Mouse (Mus musculus): ENCODE data around the gene Hist1h2bb. TPM values are rescaled to one million over a fixed set of nuclear protein-coding genes. Genes with fewer than 3 reads are reported as not detected.
"Not testable (repeated sequence)": the region's sequence is repeated elsewhere in the genome, so short reads cannot be mapped to it uniquely, and the experiment has no call there.

The Hist1h2bb gene
- polyA plus RNA-seq, 1 experiment from 2014 or later, result 2.6 TPM

DNA sequence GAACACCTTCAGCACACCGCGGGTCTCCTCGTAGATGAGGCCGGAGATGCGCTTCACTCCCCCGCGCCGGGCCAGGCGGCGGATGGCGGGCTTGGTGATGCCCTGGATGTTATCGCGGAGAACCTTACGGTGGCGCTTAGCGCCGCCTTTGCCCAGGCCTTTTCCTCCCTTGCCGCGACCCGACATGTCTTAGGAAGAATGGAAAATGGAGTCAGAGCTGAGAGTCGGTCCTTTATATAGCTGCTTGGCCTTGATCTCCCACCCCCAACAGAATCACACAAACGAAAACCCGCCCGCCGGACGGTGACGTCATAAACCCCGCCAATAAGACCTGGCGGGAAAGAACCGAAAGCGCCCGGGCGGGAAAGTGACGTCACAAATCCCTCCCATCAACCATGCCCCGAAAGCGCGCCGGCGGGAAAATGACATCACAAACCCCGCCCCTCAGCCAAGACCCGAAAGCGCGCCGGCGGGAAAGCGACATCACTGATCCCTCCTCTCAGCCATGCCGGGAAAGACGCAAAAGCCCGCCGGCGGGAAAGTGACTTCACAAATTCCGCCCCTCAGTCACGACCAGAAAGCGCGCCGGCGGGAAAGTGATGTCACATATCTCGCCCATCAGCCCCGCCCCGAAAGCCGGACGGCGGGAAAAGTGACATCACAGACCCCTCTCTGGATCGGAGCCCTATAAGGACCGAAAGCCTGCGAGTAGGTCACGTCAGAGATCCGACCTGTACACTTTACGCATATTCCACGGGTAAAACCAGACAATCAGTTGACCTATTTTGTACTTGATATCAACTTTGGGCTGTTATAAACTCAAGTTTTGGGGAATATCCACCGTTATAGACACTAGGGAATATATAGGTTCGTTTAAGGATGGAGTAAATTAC lies 14.7 kb downstream of the Hist1h2bb start, which contains the start of gene Hist1h4a:
Hist1h4a (minus strand) TSS at position 259 of the 893 bp plus-strand sequence.
- H3K9ac ChIP-seq (replicated peaks; ENCODE audit: low read length), result peak within 1 kb of the TSS; percentile 67
- ATAC-seq (replicated peaks; ENCODE audit: insufficient number of reproducible peaks, low FRiP score, low TSS enrichment, low read depth) (peak; percentile 67), DNase-seq (ENCODE audit: low spot score) (peak; percentile 99)
- peak within 1 kb of the TSS; percentile 67 for H3K4me2 ChIP-seq (ENCODE audit: low read depth, low read length)
- H3K9me3 ChIP-seq (replicated peaks; ENCODE audit: control insufficient read depth, low read length), result no peaks in the 10 kb centered on the region
- H3K4me1 ChIP-seq (ENCODE audit: control insufficient read depth, insufficient read depth, low read length), result no peaks in the 10 kb centered on the region
- no peaks in the 10 kb centered on the region for H3K36me3 ChIP-seq (replicated peaks; ENCODE audit: control insufficient read depth, insufficient read depth, low read depth, low read length)
- WGBS, result 0% methylated on average over 61 of the region's 72 CpGs
- H3K27ac ChIP-seq (replicated peaks; ENCODE audit: low read depth, low read length), result peak within 1 kb of the TSS; percentile 97
- H3K27me3 ChIP-seq (ENCODE audit: control insufficient read depth, insufficient read depth, low read length), result no peaks in the 10 kb centered on the region
- H3K4me3 ChIP-seq (ENCODE audit: low read depth, low read length), result peak within 1 kb of the TSS; percentile 41

DNA sequence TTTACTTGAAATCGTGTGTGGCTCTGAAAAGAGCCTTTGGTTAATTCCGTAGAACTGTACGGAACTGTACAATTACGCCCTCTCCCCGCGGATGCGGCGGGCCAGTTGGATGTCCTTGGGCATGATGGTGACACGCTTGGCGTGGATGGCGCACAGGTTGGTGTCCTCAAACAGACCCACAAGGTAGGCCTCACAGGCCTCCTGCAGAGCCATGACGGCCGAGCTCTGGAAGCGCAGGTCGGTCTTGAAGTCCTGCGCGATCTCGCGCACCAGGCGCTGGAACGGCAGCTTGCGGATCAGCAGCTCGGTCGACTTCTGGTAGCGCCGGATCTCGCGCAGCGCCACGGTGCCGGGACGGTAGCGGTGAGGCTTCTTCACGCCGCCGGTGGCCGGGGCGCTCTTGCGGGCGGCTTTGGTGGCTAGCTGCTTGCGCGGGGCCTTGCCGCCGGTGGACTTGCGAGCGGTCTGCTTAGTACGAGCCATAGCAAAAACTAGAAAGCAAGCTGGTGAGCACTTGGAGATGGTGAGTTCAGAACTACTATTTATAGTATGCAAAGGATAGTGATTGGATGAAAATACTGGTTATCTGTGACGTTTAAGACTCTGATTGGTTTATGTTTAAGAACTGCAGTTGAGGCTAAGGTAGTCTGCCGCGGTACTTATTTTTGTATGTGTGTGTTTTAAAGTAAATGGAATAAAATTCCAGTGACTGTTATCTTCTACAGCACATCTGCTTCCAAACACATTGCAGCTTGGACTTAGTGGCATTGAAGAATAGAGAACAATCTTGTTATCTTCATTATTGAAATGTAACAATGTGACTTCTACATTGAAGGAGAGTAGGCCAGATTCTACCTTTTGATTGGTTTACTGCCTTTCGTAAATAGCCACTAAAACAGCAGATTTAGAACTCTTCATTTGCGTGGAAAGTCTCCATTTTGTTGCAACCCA lies 15.6 kb downstream of the Hist1h2bb start, which contains the start of gene Hist1h3a:
Hist1h3a (minus strand) TSS at position 516 of the 951 bp plus-strand sequence.
- H3K27ac ChIP-seq (replicated peaks; ENCODE audit: low read depth, low read length), result peak within 1 kb of the TSS; percentile 97
- H3K36me3 ChIP-seq (replicated peaks; ENCODE audit: control insufficient read depth, insufficient read depth, low read depth, low read length); H3K4me1 ChIP-seq (ENCODE audit: control insufficient read depth, insufficient read depth, low read length); H3K27me3 ChIP-seq (ENCODE audit: control insufficient read depth, insufficient read depth, low read length); H3K9me3 ChIP-seq (replicated peaks; ENCODE audit: control insufficient read depth, low read length): not testable (repeated sequence)
- WGBS, result under 1% methylated on average over 25 of the region's 52 CpGs
- H3K9ac ChIP-seq (replicated peaks; ENCODE audit: low read length), result peak within 1 kb of the TSS; percentile 67
- peak within 1 kb of the TSS; percentile 56 for H3K4me3 ChIP-seq (ENCODE audit: low read depth, low read length)
- peak within 1 kb of the TSS; percentile 86 for H3K4me2 ChIP-seq (ENCODE audit: low read depth, low read length)
- DNase-seq (ENCODE audit: low spot score), result peak; percentile 86
- ATAC-seq (replicated peaks; ENCODE audit: insufficient number of reproducible peaks, low FRiP score, low TSS enrichment, low read depth), result peak; percentile 72

DNA sequence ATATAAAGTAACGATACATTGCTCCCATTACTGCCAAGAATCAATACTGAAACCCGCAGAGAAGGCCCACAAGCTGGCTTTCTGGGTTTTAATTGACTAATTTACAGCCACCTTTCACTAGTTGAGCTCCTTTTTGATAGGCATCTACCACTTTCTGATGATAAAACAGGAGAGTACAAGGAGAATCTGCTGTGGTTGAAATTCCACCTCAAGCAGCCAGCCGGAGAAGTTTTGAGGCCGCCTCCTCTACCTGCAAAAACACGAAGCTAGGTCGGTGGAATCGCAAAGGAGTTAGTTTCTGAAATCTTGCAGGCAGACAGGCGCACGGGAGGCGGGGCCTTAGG lies 16.7 kb downstream of the Hist1h2bb start:
- peak overlapping the region; percentile 97 for H3K27ac ChIP-seq (replicated peaks; ENCODE audit: low read depth, low read length)
- H3K36me3 ChIP-seq (replicated peaks; ENCODE audit: control insufficient read depth, insufficient read depth, low read depth, low read length), result no peaks in the 10 kb centered on the region
- no peaks in the 10 kb centered on the region for H3K4me1 ChIP-seq (ENCODE audit: control insufficient read depth, insufficient read depth, low read length)
- whole genome bisulfite sequencing, result under 1% methylated on average over 10 of the region's 10 CpGs
- ATAC-seq (replicated peaks; ENCODE audit: insufficient number of reproducible peaks, low FRiP score, low TSS enrichment, low read depth), result no peak
- peak overlapping the region; percentile 59 for H3K9ac ChIP-seq (replicated peaks; ENCODE audit: low read length)
- peak overlapping the region; percentile 86 for H3K4me2 ChIP-seq (ENCODE audit: low read depth, low read length)
- H3K9me3 ChIP-seq (replicated peaks; ENCODE audit: control insufficient read depth, low read length), result no peaks in the 10 kb centered on the region
- H3K27me3 ChIP-seq (ENCODE audit: control insufficient read depth, insufficient read depth, low read length), result no peaks in the 10 kb centered on the region
- no peak for DNase-seq (ENCODE audit: low spot score)
- peak overlapping the region; percentile 56 for H3K4me3 ChIP-seq (ENCODE audit: low read depth, low read length)

DNA sequence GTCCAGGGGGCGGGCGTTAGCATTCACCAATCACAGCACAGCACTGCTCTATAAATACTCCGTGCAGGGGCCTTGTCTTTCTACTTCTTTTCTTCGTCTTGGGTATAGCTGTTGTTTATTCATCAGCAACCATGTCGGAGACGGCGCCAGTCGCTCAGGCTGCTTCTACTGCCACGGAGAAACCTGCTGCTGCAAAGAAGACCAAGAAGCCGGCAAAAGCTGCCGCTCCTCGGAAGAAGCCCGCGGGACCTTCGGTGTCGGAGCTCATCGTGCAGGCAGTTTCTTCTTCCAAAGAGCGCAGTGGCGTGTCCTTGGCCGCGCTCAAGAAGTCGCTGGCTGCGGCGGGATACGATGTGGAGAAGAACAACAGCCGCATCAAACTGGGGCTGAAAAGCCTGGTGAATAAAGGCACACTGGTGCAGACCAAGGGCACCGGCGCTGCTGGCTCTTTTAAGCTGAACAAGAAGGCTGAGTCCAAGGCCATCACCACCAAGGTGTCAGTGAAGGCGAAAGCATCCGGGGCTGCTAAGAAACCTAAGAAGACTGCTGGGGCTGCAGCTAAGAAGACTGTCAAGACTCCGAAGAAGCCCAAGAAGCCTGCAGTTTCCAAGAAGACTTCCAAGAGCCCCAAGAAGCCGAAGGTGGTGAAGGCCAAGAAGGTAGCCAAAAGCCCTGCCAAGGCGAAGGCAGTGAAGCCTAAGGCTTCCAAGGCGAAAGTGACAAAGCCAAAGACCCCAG lies 17.2 kb downstream of the Hist1h2bb start, which contains the start of gene Hist1h1a:
Hist1h1a (plus strand) TSS at position 81 of the 738 bp plus-strand sequence.
- Histone ChIP-seq H3K27me3 (ENCODE audit: control insufficient read depth, insufficient read depth, low read length) (no peaks in the 10 kb centered on the region), H3K4me3 (ENCODE audit: low read depth, low read length) (peak within 1 kb of the TSS; percentile 56), H3K9me3 (replicated peaks; ENCODE audit: control insufficient read depth, low read length) (no peaks in the 10 kb centered on the region), H3K9ac (replicated peaks; ENCODE audit: low read length) (peak within 1 kb of the TSS; percentile 78), H3K36me3 (replicated peaks; ENCODE audit: control insufficient read depth, insufficient read depth, low read depth, low read length) (no peaks in the 10 kb centered on the region), H3K27ac (replicated peaks; ENCODE audit: low read depth, low read length) (peak within 1 kb of the TSS; percentile 97), H3K4me2 (ENCODE audit: low read depth, low read length) (peak within 1 kb of the TSS; percentile 86), H3K4me1 (ENCODE audit: control insufficient read depth, insufficient read depth, low read length) (no peaks in the 10 kb centered on the region)
- ATAC-seq (replicated peaks; ENCODE audit: insufficient number of reproducible peaks, low FRiP score, low TSS enrichment, low read depth) (peak; percentile 40), DNase-seq (ENCODE audit: low spot score) (peak; percentile 97)
- WGBS, result 4% methylated on average over 34 of the region's 34 CpGs

DNA sequence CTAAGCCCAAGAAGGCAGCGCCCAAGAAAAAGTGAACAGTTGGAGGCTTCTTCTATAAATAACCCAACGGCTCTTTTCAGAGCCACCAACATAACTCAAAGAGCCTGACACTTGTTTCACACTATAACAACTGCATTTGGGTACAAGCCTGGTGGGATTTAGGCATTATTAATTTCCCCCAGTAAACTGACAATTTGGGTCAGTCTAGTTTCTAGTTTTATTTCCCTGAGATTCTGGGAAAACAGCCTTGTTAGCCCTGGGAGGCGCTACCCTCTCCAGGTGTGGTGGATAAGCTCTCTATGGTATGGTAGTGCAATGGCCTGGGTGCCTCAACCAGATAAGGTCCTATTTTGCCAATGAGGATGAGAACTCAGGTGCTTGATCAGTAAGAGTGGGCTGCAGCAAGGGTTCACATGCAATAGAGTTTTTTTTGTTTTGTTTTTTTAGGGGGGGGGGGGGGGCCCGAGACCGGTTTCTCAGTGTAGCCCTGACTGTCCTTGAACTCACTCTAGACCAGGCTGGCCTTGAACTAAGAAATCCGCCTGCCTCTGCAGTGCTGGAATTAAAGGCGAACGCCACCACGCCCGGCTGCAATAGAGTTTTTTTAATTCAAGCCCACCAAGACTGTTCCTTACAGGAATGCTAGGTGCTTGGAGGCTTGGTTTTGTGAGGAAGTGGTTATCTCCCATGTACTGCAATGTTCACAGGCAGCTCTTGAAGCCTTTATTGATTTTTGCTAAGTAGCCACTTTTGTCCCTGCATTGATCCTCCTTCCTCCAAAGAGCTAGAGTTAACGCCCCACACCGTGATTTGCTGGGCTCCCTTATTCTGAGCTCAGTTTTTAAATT lies 18.0 kb downstream of the Hist1h2bb start:
- H3K9me3 ChIP-seq (replicated peaks; ENCODE audit: control insufficient read depth, low read length), result no peaks in the 10 kb centered on the region
- ATAC-seq (replicated peaks; ENCODE audit: insufficient number of reproducible peaks, low FRiP score, low TSS enrichment, low read depth) (no peak), DNase-seq (ENCODE audit: low spot score) (no peak)
- H3K27me3 ChIP-seq (ENCODE audit: control insufficient read depth, insufficient read depth, low read length), result no peaks in the 10 kb centered on the region
- peak overlapping the region; percentile 56 for H3K4me3 ChIP-seq (ENCODE audit: low read depth, low read length)
- no peaks in the 10 kb centered on the region for H3K4me1 ChIP-seq (ENCODE audit: control insufficient read depth, insufficient read depth, low read length)
- WGBS, result 34% methylated on average over 12 of the region's 12 CpGs
- H3K36me3 ChIP-seq (replicated peaks; ENCODE audit: control insufficient read depth, insufficient read depth, low read depth, low read length), result no peaks in the 10 kb centered on the region
- peak overlapping the region; percentile 78 for H3K9ac ChIP-seq (replicated peaks; ENCODE audit: low read length)
- peak overlapping the region; percentile 86 for H3K4me2 ChIP-seq (ENCODE audit: low read depth, low read length)
- peak overlapping the region; percentile 97 for H3K27ac ChIP-seq (replicated peaks; ENCODE audit: low read depth, low read length)

DNA sequence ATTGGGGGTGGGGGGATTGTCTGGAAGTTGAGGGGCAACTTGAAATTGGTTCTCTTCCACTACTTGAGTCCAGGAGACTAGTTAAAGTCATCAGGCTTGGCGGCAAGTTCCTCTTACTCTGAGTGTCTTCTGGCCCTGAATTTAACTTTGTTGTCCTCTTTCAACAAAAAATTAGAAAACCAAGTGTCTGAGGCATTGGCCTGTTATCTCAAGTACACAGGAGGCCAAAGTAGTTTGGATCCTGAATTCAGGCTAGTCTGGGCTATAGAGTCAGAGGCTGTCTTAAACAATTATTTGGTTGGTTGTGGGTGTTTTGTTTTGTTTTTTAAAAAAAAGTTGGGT lies 18.6 kb downstream of the Hist1h2bb start:
- 55% methylated on average over 1 of the region's 1 CpGs for WGBS
- Histone ChIP-seq H3K36me3 (replicated peaks; ENCODE audit: control insufficient read depth, insufficient read depth, low read depth, low read length) (no peaks in the 10 kb centered on the region), H3K27me3 (ENCODE audit: control insufficient read depth, insufficient read depth, low read length) (no peaks in the 10 kb centered on the region), H3K4me2 (ENCODE audit: low read depth, low read length) (0 out of 2 replicates have a peak overlapping the region, but pooled peaks have one; percentile 3), H3K9ac (replicated peaks; ENCODE audit: low read length) (no peak overlapping the region), H3K4me3 (ENCODE audit: low read depth, low read length) (no peak overlapping the region), H3K9me3 (replicated peaks; ENCODE audit: control insufficient read depth, low read length) (no peaks in the 10 kb centered on the region), H3K27ac (replicated peaks; ENCODE audit: low read depth, low read length) (no peak overlapping the region), H3K4me1 (ENCODE audit: control insufficient read depth, insufficient read depth, low read length) (no peaks in the 10 kb centered on the region)
- DNase-seq (ENCODE audit: low spot score) (no peak), ATAC-seq (replicated peaks; ENCODE audit: insufficient number of reproducible peaks, low FRiP score, low TSS enrichment, low read depth) (no peak)

DNA sequence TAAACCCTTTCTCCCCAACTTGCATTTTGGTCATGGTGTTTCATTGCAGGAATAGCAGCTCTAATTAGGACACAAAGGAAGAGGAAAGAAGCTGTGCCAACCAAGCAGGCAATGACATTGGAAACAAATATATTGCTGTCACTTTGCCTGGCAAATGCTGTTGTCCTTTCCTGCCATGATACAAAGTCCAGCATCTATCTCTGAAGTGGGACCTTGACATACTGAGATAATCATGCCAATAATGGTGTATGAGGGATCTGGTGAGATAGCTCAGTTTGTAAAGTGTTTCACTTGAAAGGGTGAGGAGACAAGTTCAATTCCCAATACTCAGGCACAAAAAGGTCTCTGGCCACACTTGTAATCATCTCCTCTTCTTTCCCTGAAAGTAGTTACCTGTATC lies 20.2 kb downstream of the Hist1h2bb start:
- no peak overlapping the region for H3K4me3 ChIP-seq (ENCODE audit: low read depth, low read length)
- no peaks in the 10 kb centered on the region for H3K36me3 ChIP-seq (replicated peaks; ENCODE audit: control insufficient read depth, insufficient read depth, low read depth, low read length)
- H3K27ac ChIP-seq (replicated peaks; ENCODE audit: low read depth, low read length), result no peak overlapping the region
- H3K4me1 ChIP-seq (ENCODE audit: control insufficient read depth, insufficient read depth, low read length), result no peaks in the 10 kb centered on the region
- H3K9me3 ChIP-seq (replicated peaks; ENCODE audit: control insufficient read depth, low read length), result no peaks in the 10 kb centered on the region
- H3K27me3 ChIP-seq (ENCODE audit: control insufficient read depth, insufficient read depth, low read length), result no peaks in the 10 kb centered on the region
- H3K4me2 ChIP-seq (ENCODE audit: low read depth, low read length), result no peak overlapping the region
- ATAC-seq (replicated peaks; ENCODE audit: insufficient number of reproducible peaks, low FRiP score, low TSS enrichment, low read depth), result no peak
- no peak overlapping the region for H3K9ac ChIP-seq (replicated peaks; ENCODE audit: low read length)
- DNase-seq (ENCODE audit: low spot score), result no peak

Measured in embryonic facial prominence, embryonic 11.5 days (tissue).